Mouse (Mus musculus): ENCODE measurements at regions not wholly inside any gene's neighbourhood (a gene's known extent, or its start where the extent isn't known, plus 50 kb on each side); places are given as distances from the start of the nearest gene placed in this dataset.

DNA sequence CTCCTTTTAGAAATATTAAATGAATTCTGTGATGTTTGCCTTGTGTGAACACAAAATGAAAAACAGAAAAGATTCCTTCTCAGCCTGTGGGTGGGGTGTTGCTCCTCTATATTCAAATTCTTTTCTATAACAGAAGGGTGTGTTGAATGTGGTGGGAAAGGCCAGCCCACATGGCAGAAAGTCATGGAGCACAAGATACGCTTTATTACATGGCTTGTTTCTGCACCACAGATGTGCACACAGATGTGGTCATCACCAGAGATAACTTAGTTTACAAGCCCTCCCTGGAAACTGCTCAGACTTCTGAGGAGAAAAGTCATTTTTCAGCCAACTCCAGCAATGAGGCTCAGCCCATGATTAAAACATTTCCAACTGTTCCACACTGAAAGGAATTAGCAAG, 475.1 kb upstream of the Jag1 start:
- no peak for DNase-seq (ENCODE audit: low spot score in 2 of 2)

DNA sequence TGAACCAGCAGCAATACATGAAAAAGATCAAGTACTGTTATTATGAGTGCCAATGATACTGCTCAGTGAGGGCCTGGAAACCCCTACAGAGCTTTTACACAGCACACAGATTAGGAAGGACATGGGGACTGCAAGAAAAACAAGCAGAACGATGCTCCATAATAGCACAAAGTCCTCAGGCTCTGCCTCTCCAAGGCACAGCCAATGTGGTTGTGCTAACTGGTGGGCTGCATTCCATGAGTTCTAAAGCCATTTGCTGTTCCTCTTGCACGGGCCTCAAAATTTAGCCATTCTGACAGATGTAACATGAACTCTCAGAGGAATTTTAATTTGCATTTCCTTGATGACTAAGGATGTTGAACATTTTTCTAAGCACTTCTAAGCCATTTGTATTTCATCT, 465.0 kb upstream of the Jag1 start:
- DNase-seq (ENCODE audit: low spot score in 2 of 2): no peak

DNA sequence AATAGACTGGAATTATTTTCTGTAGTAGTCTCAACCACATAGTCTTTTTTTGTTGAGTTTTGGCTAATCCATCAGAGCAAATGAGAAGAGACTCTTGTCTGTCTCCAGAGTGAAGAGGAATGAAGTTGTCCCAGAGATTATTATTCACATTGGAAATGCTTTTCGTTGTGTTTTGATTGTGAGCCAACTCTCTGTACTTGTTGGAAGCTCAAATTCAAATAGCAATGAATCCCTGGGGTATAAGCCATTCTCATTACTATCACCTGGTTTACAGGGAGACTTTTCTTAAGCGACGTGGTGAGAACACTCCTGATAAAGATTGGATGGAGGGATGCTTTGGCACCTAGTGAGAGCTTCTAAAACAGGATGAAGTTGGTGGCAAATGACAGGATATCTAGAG, 459.3 kb upstream of the Jag1 start:
- DNase-seq (ENCODE audit: low spot score in 2 of 2): no peak

DNA sequence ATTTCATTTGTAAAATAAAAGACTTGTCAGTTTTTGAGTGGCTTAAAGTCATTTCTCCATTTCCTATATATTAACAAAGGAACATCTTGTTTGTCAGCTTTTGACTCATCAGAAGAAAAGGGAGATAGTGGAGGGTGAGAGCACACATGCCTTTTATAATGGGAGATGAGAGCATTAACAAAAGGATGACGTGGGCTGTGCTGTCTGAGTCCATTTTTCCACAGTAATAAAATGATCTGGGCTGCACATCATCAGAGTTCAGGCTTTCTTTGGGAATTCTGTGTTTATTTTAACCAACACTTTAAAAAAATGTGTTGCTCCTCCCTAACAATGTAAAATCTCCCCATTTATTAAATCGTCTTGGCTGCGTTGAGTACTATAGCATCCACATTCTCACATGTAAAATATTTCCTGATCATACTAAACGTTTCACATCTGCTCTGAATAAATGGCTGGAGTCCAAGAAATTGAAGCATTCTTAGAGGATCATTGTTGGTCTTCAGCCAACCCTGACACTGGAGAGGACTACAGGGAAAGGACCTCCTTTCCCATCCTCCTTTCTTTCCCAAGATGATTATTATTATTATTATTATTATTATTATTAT, 458.5 kb upstream of the Jag1 start:
- DNase-seq (ENCODE audit: low spot score in 2 of 2): no peak

DNA sequence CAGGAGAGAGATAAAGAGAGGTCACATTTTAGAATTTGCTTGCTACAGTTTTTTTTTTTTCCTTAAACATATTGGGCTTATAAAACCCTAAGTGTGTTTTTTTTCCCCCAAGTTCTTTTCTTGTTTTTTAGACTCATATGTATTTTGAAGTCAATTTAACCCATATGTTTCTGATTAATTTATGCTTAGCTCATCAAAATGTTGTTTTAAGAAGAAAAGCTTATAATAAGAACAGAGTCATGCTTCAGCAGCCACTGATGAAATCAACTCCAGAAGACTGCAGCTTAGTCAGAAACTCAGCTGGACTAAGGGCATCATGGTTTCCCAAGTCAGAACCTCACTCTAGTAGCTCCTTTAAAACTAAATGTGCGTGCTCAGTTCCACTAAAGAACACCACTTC, 454.7 kb upstream of the Jag1 start:
- DNase-seq (ENCODE audit: low spot score in 2 of 2): no peak

DNA sequence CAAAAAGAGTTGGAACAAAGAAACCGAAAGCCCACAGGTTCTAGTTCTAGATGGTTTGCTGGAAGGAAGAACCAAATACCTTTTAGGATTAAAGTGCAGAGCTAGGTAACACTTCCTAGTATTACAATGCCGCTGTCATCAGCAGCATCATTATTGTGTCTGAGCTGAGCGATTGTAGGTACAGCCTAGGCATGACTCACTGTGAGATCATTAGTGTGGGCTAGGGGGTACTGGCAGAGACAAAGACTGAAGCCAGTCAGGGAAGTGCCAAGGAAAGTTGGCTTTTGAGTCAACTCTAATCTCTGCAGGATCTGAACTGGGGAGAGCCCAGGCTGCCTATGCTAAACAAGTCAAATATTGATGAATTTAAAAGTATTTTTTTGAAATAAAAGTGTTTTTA, 450.2 kb upstream of the Jag1 start:
- no peak for DNase-seq (ENCODE audit: low spot score in 2 of 2)

DNA sequence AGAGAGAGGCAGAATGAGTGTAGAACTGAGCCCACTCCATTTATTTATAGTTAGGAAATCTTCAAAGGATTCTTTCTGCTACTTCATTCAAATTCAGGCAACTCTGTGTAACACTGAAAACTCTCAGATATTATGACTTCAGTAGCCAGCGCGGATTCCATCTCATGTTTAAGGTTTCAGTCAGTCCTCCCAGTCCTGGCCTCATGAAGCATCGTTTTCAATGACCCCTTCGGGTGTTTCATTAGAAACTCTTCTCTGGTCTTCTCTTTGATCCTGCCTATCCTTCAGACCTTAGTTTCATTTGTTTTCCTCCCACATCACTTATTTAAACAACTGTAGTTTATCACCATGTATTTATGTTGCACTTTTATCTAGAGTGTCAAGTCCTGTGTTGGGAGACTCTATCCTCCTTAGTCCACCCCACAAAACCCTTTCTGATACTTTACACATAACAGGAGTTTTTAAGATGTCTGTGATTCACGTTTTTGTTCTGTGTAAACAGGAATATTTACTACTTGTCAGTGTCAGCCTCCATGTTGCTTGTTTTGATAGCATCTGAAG, 447.7 kb upstream of the Jag1 start:
- DNase-seq (ENCODE audit: low spot score in 2 of 2): no peak

DNA sequence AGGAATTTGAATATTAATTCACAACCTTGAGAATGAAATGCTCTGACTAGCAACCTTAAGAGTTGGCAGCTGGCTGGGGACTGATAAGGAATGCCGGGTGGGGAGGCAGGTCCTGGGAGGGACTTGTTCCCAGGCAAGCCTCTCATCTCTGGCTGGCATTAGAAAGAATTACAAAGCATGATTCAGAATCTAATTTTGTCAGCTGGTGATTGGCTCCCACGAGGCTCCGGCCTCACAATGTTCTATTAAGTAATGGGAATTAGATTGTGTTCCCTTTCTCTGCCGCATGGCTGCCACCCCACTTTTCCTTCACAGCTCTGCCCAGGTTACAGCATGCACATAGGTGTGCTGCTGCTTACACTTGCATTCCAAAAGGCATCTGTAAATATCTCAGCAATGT, 443.9 kb upstream of the Jag1 start:
- no peak for DNase-seq (ENCODE audit: low spot score in 2 of 2)

DNA sequence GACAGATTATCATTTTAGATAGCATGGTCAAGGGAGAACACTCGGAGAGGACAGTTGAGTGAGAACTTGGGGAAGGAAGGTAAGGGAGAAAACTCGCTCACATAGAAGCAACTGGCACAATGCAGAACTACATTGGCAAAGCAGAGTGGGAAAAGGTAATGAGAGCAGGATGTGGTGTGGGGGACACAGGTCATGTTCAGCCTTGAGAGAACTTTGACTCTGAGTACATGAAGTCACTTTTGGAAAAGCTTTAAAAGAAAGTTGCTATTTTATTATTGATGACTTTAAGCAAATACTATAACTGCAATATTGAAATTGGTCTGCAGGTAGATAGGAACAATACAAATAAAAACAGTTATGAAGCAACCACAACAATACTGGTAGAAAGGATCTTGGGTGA, 437.4 kb upstream of the Jag1 start:
- no peak for DNase-seq (ENCODE audit: low spot score in 2 of 2)

DNA sequence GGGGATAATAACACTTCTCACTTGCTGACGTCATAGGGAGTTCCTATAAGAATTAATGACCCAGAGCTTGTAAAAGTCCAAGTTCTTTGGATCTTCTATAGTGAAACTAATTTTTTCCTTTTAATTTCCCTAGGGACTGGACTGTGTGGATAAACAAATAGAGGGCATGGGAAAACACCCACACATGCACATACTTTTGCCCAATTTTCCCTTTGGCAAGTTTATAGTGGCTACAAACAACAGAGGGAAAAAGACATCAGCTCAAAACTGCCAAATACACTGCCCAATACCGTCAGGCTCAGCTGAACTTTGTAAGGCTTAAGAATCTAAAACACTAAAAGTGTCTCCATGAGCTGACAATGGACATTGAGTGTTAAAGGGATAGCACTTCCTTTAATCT, 420.1 kb upstream of the Jag1 start:
- DNase-seq (ENCODE audit: low spot score in 2 of 2): no peak

DNA sequence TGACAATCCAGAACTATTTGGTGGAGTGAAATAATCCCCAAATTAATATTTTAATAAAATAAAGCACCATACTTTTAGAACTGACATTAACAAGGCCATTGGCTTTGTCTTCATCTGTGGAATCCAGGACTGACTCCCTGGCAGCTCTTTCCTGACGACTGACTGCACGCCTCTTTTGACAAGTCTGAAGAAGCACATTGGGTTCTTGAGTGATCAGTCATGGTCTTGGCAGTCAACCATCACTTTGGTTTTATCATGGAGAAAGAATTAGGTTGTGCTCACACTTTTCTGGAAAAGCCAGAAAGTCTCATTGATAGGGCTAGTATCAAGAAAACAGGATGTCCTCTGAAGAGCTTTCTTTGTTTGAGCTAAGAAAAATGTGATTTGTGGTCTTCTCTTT, 399.8 kb upstream of the Jag1 start:
- DNase-seq (ENCODE audit: low spot score in 2 of 2): no peak

DNA sequence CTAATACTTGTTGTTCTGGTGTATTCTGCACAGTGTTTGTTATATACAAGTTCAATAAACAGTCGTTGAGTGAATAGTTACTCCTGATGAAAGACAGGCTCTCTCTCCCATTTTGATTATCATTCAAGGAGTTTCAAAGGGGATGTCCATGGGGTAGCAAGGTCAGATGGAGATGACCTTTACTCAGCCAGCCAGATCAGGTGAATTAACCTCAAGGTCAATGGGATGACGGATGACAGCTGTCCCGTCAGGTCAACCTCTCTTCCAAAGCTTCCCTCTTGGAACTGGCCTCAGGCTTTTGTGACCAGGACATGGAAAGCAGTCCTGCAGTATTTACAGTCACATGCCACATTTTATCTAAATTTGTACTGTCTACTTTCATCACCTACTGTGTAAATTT, 398.6 kb upstream of the Jag1 start:
- DNase-seq (ENCODE audit: low spot score in 2 of 2): no peak

DNA sequence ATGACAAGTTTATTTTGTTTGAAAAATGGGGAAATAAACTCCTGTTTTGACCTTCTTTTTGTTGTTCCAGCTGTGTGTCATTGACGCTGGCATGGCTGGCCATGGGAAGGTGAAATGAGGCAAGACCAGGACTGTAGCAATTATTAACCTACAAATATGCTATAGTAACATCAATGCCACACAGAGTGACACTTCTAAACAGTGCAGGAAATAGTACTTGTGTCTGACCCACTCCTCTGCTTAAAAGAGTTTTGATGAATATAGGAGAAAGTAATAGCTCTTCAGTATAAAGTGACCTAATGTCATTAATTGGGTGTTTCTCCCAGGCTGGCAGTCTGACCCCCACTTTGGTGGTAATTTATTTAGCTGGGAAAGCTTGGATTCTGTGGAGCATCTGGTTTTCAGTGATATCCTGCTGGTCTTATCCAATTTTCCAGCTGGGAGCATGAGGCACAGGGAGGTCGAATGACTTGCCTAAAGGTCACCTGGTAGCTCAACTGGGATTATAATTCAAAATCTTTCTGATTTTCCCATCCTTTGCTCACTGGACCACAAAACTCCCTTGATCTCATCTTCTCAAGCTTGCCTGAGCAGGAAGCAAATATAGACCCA, 397.6 kb upstream of the Jag1 start:
- no peak for DNase-seq (ENCODE audit: low spot score in 2 of 2)

DNA sequence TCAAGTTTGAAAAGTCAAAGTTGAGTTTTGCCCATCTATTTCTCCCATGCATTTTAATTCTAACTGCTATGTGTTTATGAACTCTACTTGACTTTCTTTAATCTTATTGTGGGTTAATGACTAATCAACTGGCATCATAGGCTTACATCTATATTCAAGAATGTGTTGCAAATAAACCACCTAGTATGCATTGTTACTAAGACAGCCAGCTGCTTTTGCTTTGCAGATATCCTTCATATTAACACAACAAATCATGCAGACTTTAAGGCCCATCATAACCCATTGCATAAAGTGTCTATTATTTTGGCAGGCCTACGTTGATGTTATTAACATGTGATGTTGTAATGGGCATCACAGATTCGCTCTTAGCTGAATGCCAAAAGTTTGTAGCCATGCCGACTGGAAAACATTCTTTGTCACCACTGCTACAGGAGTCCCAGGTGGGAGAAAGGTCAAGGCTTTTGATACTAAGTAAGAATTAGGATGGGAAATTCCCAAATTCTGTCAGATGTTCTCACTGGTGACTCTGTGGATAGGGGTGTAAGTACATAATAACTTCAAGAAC, 394.3 kb upstream of the Jag1 start:
- no peak for DNase-seq (ENCODE audit: low spot score in 2 of 2)

DNA sequence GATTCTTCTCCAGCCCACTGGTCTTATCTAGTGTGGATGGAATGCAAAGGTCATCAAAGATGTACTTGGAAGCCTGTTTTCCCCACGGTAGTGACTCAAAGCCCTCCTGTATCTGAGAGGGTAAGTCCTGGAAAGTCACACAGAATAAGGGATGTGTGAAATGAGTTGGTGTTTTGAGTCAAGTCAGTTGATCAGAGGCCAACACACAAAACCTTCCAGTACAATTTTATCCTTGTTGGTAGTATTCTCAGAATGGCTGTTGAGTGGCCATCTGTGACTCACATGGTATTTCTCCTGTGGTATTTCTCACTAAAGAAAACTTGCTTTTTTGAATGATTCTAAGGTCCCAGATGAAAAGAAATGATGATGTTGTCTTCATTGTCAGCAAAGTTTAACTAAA, 384.8 kb upstream of the Jag1 start:
- no peak for DNase-seq (ENCODE audit: low spot score in 2 of 2)

DNA sequence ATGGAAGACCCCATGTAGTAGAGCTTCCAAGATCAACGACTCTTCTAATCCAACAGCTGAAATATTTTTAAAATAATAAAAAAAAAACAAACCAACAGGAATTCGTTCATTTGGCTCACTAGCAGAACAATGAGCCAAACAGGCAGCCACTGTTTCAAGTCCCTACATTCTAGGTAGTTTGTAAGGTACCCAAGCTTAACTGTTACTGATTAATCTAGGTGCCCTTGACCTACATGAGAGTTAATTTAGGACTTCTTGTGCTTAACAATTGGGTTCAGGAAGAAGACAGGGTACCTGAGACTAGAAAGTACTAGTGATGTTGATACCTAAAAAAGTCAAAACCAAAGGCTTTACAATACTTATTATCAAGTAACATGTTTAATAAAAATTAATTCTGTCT, 381.2 kb upstream of the Jag1 start:
- DNase-seq (ENCODE audit: low spot score in 2 of 2): no peak

DNA sequence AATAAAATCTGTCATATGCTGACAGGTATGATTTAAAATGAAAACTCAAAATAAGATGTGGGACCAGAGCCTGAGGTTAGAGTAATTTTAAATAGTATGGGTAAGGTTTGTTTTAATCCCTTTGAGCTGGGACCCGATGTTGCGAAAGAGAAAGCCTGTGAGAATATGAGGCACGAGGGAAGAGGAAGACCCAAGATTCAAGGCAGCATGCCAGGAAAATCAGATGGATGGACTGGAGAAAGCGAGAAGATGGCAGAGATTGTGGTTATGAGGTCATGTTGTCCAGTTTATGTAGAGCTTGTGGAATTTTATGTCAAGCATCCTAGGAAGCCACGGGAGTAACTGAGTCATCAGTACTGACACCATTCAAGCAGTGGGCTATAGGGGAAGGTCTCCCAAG, 377.2 kb upstream of the Jag1 start:
- no peak for DNase-seq (ENCODE audit: low spot score in 2 of 2)

DNA sequence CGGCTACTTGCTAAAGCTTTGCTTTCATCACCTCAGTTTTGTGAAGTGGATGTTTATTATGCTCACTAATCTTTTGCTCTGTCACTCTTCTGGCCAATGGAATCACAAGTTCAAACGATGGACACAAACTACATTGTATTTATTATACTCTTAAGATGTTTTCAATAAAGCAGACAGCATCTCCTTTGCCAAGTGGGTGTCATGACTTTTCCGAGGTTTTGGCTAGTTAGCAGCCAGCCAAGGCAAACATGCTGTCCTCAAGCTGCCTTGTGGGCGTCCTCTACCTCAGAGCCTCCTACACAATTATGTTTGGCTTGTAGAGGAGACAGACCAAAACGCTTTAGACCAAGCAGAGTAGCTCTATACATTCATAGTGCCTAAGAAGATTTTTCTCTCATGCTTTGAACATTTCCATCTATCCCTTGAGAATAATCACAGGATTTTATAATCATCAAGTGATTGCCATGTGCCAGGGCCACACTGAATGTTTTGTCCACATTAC, 372.8 kb upstream of the Jag1 start:
- DNase-seq (ENCODE audit: low spot score in 2 of 2): no peak

DNA sequence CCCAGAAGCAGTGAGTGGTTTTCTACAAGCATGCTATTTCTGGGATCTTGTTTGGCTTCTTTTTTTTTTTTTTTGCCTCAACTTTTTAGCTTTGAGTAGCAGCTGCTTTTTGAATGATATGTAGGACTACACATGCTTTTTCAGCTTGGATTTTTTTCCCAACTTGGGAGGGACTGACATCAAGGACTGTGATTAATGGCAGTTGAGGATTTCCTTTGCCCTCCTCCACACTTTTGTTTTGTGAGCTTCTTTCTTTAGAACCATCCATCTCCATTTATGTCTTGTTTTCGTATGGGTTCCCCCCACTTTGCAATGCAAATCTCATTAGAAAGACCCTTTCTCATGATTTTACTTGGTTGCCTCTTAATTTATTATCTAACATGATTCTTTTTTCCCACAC, 352.3 kb upstream of the Jag1 start:
- no peak for DNase-seq (ENCODE audit: low spot score in 2 of 2)

DNA sequence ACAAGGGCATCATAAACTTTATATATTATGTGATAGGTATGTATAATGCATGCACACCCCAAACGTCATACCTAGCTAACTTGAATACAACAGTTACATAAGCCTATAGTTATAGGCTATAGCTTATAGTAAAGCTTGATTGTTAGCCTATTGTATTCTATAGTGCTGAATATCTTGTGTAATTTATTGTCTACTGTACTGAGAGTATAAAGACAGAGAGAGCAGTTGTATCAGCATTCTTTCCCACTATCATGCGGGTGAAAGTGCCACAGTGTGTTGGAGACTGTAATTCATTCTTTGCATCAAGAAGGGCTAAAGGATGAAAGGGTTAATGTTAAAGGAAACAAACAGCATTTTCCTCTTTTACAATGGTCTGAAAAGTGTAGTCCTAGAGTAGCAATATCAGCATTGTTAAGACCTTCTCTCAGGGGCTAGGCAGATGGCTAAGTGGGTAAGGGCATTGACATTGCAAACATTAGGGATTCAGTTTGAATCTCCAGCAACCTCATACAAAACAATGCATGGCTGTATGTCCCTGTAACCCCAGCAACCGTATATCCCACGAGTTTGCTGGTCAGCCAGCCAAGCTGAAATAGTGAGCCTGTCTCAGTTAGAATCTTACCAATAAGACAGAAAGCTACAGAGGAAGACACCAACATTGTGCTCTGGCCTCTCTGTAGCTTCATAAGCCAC, 340.8 kb upstream of the Jag1 start:
- no peak for DNase-seq (ENCODE audit: low spot score in 2 of 2)

DNA sequence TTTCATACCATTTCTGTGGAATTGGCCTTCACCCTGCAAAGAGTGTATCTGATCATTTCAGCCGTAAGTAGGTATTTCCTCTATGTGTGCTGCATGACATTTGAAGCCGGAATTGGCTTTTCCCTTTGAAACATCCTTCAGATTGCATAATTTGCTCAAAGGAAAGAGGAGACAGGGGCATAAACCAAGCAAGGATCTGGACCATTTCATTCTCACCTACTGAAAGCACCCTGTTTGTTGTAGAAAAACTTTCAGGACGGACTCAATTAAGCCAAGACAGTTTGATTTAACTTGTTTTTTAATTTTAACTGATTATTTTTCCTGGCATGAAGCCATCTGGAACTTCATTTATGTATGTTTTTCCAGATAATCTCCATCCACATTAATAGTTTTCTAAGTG, 340.0 kb upstream of the Jag1 start:
- DNase-seq (ENCODE audit: low spot score in 2 of 2): no peak

DNA sequence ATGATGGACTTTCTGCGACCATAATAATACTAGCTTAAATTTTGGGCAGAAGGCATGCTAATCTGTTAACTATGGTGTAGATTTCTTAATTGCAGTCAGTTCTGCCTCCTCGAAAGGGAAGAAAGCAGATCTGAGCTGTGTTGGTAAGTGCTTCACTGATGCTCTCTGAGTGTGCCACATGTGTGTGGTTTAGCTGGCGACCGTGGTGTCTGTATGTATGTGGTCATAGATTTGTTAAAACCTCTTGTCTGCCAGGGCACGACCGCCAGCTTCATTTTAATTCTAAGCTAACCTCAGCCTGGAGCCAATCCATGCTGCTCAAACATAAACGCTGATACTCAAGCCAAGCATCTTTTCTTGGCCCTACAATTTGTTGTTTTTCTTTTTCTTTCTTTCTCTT, 330.5 kb upstream of the Jag1 start:
- DNase-seq (ENCODE audit: low spot score in 2 of 2): no peak

DNA sequence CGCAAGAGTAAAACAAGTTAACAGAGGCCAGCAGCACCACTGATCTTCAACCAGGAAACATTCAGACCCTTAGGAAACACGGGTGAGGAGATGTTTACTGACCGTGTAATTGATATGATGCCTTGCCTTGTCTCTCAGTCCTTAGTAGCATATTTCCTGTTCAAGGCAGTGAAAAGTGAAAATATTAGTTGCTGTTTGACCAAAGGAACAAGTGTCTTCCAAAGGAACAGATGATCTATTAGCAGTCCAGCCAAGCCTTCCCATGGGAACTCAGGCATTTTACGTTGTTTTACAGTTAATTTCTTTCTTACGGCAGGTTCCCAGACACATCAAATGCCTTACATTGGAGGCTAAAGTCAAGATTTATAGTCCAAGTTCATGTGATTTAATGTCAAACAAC, 321.3 kb upstream of the Jag1 start:
- DNase-seq (ENCODE audit: low spot score in 2 of 2): no peak
